Mouse (Mus musculus): ENCODE results near the gene Commd6. TPM values are rescaled to one million over a fixed set of nuclear protein-coding genes. Genes with fewer than 3 reads are reported as not detected.

Gene Commd6
- polyA plus RNA-seq, 1 experiment from 2014 or later = 71.8 TPM

DNA sequence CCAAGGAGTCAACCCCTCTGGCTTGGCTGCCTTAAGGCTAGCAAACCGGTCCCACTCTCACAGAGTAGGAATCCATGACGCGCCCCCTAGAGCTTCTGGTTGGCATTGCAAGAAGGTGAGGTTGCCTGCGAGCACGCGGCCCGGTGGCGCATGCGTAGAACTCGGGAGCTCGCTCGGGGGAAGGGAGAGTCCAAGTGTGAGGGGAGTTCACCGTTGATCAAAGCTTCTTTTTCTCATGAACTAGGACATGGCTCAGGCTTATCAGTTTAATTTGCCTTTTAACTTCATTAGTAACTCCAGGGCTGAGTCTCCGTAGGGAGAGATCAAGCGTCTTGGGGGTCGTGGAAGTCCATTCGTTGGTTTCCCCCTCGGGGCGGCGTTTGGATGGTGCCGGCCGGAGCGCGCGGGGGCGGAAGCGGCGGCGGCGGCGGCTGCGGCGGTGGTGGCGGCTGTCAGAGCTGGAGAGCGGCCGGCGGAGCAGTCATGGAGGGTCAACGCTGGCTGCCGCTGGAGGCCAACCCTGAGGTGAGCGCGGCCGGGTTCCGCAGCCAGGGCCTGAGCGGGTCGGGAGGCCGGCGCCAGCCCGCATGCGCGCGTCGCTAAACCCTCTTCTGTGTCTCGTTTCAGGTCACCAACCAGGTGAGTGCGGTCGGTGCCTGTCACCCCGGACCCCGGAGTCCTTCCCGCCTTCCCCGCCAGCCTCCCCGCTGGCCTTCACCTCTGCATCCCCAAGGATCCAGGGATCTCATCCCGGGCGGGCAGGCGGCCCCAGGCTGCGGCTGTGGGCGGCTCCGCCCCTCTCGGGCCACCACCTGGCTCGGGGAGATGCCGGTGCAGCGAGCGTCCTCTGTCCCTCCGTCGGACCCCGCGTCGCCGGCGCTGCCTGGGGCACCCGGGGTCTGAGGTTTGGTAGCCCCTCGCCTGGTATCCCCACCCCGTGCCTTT lies 13.4 kb upstream of the Commd6 start, which contains the start of gene Uchl3:
Gene Uchl3, plus strand, starts transcription at position 387 of the 945 bp plus-strand sequence.
- Histone ChIP-seq H3K27me3 (no peaks in the 10 kb centered on the region), H3K9ac (peak within 1 kb of the TSS; percentile 90), H3K36me3 (no peaks in the 10 kb centered on the region), H3K9me3 (replicated peaks) (no peaks in the 10 kb centered on the region), H3K4me2 (peak within 1 kb of the TSS; percentile 96), H3K4me1 (replicated peaks) (peaks cover 7% of the 10 kb centered on the region), H3K27ac (peak within 1 kb of the TSS; percentile 64), H3K4me3 (peak within 1 kb of the TSS; percentile 99)
- under 1% methylated on average over 72 of the region's 81 CpGs for whole genome bisulfite sequencing
- ATAC-seq (replicated peaks; ENCODE audit: insufficient number of reproducible peaks, insufficient read depth, low FRiP score, low read depth) = peak; percentile 86

DNA sequence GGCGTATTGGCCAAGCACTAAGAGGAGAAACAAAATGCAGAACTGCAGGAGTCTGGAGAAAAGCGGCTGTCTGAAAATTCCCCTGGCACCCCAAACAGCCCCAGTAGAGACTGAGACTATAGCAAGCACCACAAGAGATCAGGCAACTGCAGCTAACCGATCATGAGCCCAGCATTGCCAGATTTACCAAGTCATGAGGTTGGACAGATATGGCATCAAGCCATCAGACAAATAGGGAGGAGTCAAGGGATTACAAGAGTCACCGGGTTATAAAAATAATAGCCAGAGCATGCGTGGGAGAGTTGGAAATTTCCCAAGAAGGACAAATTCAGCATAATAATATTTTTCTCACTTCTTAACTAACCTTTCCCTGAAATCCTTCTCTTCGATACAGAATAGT lies 12.1 kb upstream of the Commd6 start:
- Histone ChIP-seq H3K9ac (no peak overlapping the region), H3K4me3 (no peak overlapping the region), H3K27ac (no peak overlapping the region), H3K36me3 (no peaks in the 10 kb centered on the region), H3K27me3 (no peaks in the 10 kb centered on the region), H3K9me3 (replicated peaks) (no peaks in the 10 kb centered on the region), H3K4me1 (replicated peaks) (peaks cover 7% of the 10 kb centered on the region), H3K4me2 (no peak overlapping the region)
- no peak for ATAC-seq (replicated peaks; ENCODE audit: insufficient number of reproducible peaks, insufficient read depth, low FRiP score, low read depth)
- WGBS = 75% methylated on average over 6 of the region's 6 CpGs

DNA sequence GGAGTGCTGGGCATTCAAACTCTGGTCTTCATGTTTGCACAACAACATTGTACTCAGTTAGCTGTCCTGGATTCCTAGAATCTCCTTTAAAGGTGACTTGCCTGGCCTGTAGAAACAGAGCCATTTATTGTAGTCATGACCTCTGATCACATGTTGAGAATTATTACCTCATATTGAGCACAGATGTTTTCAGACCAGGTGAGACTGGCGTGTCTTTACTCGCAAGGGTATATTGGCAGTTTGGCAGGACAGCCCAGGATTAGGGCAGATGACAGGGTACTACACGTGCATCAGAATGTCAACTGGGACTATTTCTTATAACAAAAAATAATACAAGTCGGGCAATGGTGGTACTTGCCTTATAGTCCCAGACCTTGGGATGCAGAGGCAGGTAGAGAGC lies 10.1 kb upstream of the Commd6 start:
- no peak for ATAC-seq (replicated peaks; ENCODE audit: insufficient number of reproducible peaks, insufficient read depth, low FRiP score, low read depth)
- H3K9ac ChIP-seq = no peak overlapping the region
- no peaks in the 10 kb centered on the region for H3K27me3 ChIP-seq
- H3K4me1 ChIP-seq (replicated peaks) = peaks cover 7% of the 10 kb centered on the region
- no peak overlapping the region for H3K4me2 ChIP-seq
- no peak overlapping the region for H3K27ac ChIP-seq
- WGBS = 78% methylated on average over 4 of the region's 4 CpGs
- H3K4me3 ChIP-seq = no peak overlapping the region
- H3K36me3 ChIP-seq = no peaks in the 10 kb centered on the region
- H3K9me3 ChIP-seq (replicated peaks) = no peaks in the 10 kb centered on the region

DNA sequence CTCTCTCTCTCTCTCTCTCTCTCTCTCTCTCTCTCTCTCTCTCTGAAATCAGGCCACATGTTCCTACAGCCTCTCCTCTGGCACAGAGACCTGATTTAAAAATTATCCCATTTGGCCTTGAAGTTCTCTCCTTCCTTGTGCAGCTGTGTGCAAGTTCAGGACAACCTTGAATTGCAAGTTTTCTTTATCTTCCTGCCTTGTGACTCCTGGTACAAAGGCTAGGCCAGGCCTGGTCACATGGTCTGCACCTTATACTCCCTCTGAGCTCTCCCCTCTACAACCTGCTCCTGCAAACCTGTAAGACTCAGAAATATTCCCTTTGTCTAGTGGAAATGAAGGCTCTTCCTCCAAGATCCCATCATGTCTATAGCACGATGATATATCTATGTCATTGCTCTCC lies 4.5 kb upstream of the Commd6 start:
- 76% methylated on average over 1 of the region's 1 CpGs for WGBS
- Histone ChIP-seq H3K4me3 (no peak overlapping the region), H3K36me3 (no peaks in the 10 kb centered on the region), H3K27me3 (no peaks in the 10 kb centered on the region), H3K27ac (no peak overlapping the region), H3K9me3 (replicated peaks) (no peaks in the 10 kb centered on the region), H3K9ac (no peak overlapping the region), H3K4me1 (replicated peaks) (0 out of 2 replicates have a peak, but pooled peaks cover 2% of the 10 kb centered on the region), H3K4me2 (no peak overlapping the region)
- ATAC-seq (replicated peaks; ENCODE audit: insufficient number of reproducible peaks, insufficient read depth, low FRiP score, low read depth) = no peak

DNA sequence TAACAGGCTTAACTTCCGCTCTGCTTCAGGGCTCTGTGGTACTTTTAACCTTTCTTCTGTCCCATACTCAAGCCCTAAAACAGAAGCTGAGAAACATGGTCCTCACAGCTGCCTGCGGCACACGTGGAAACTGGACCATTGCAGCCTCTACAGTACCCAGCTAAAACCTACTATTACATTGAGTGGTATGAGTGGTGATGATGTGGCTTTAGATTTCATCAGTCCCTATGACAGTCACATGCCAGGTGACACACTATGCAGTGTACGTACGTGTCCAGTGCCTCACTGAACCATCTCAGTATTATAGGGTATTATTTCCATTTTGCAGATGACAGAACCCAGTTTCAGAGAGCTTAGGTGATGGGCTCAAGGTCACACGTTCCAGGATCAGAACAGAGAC lies 3.1 kb downstream of the Commd6 start:
- no peak overlapping the region for H3K9ac ChIP-seq
- no peak overlapping the region for H3K4me3 ChIP-seq
- peaks cover 4% of the 10 kb centered on the region; the same call in 1 of the 2 replicates for H3K36me3 ChIP-seq
- no peak overlapping the region for H3K4me2 ChIP-seq
- no peak overlapping the region for H3K27ac ChIP-seq
- H3K4me1 ChIP-seq (replicated peaks) = peaks cover 9% of the 10 kb centered on the region
- no peaks in the 10 kb centered on the region for H3K9me3 ChIP-seq (replicated peaks)
- WGBS = 90% methylated on average over 6 of the region's 6 CpGs
- no peaks in the 10 kb centered on the region for H3K27me3 ChIP-seq
- ATAC-seq (replicated peaks; ENCODE audit: insufficient number of reproducible peaks, insufficient read depth, low FRiP score, low read depth) = no peak

DNA sequence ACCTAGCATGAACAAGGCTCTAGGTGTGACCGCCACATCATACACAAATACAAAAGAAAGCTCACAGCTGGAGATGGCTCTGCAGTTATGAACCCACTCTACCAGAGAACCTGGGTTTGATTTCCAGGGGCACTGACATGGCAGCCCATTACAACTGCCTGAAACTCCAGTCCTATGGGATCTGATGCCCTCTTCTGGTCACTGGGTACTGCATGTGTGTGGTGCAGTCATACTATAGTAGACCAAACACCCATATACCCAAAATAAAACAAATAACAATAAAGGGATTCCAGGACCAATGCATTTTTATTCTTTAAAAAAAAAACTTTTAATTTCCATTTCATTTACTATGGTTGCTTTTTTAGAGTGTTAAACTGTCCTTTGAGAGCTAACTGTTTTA lies 4.7 kb downstream of the Commd6 start:
- no peaks in the 10 kb centered on the region for H3K27me3 ChIP-seq
- H3K4me3 ChIP-seq = no peak overlapping the region
- no peak overlapping the region for H3K9ac ChIP-seq
- no peak for ATAC-seq (replicated peaks; ENCODE audit: insufficient number of reproducible peaks, insufficient read depth, low FRiP score, low read depth)
- no peak overlapping the region for H3K27ac ChIP-seq
- peaks cover 4% of the 10 kb centered on the region; the same call in 1 of the 2 replicates for H3K36me3 ChIP-seq
- H3K4me2 ChIP-seq = no peak overlapping the region
- 96% methylated on average over 1 of the region's 1 CpGs for WGBS
- no peaks in the 10 kb centered on the region for H3K9me3 ChIP-seq (replicated peaks)
- H3K4me1 ChIP-seq (replicated peaks) = peaks cover 9% of the 10 kb centered on the region

DNA sequence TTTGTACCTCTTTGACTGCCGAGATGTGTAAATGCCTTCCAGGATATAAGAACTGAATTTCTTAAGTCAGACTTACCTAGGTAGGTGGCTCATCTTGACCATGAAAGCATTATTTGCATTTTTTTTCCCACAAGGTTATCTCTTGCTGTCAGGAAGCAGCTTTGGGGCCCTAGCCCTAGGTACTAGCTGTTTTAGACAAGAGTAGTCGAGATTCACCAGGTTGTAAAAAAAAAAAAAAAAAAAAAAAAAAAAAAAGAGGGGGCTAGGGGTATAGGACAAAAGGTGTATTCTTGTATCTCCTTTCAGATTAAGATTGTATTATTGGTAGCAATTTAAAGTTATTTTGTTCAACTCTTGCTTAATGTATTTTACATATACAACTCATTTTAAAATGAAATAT lies 9.9 kb downstream of the Commd6 start:
- H3K36me3 ChIP-seq = peaks cover 4% of the 10 kb centered on the region; the same call in 1 of the 2 replicates
- 81% methylated on average over 2 of the region's 2 CpGs for WGBS
- no peak for ATAC-seq (replicated peaks; ENCODE audit: insufficient number of reproducible peaks, insufficient read depth, low FRiP score, low read depth)

DNA sequence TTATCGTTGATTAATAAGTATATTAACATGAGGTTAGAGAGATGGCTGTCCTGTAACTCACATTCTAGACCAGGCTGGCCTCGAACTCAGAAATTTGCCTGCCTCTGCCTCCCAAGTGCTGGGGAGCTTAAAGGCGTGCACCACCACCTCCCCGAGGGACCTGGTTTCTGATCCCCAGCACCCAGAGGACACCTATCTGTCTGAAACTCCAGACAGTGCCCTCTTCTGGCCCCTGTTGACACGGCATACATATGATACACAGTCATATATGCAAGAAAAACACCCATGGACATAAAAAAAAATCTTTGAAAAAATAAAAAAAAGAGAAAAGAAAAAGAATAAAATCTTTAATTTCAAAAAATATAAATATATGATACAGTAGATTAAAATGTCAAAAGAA lies 22.8 kb downstream of the Commd6 start:
- H3K9me3 ChIP-seq (replicated peaks) = no peaks in the 10 kb centered on the region
- no peak overlapping the region for H3K27ac ChIP-seq
- no peaks in the 10 kb centered on the region for H3K36me3 ChIP-seq
- H3K4me1 ChIP-seq (replicated peaks) = peaks cover 14% of the 10 kb centered on the region; the same call in 1 of the 2 replicates
- 89% methylated on average over 5 of the region's 5 CpGs for WGBS
- H3K9ac ChIP-seq = no peak overlapping the region
- ATAC-seq (replicated peaks; ENCODE audit: insufficient number of reproducible peaks, insufficient read depth, low FRiP score, low read depth) = no peak
- H3K27me3 ChIP-seq = no peaks in the 10 kb centered on the region
- H3K4me2 ChIP-seq = no peak overlapping the region
- no peak overlapping the region for H3K4me3 ChIP-seq

More for the DNA sequence above, 9.9 kb downstream of the Commd6 start:
- Histone ChIP-seq H3K9me3 (replicated peaks) (no peaks in the 10 kb centered on the region), H3K27me3 (no peaks in the 10 kb centered on the region), H3K27ac (no peak overlapping the region), H3K9ac (no peak overlapping the region), H3K4me3 (no peak overlapping the region), H3K4me2 (no peak overlapping the region), H3K4me1 (replicated peaks) (no peaks in the 10 kb centered on the region)

DNA sequence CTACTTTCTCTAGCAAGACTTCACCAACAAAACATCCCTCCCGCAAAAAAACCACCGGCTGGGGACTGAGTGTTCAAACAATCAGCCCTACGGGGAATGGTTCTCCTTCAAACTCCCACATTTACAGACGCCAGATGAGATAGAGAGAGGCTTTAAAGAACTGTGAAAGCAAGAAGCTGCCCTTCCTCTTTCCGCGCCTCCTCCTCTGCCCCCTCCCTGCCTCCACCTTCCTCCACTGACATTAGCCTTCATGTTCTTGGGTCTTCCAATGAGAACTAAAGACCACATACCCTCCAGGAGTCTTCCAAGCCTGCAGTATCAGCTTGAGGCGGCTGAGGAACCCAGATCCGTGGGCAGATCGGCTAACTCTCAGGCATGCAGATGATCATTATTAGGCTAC lies 24.3 kb downstream of the Commd6 start:
- no peak overlapping the region for H3K4me3 ChIP-seq
- no peak overlapping the region for H3K9ac ChIP-seq
- 62% methylated on average over 9 of the region's 9 CpGs for WGBS
- H3K9me3 ChIP-seq (replicated peaks) = no peaks in the 10 kb centered on the region
- H3K4me2 ChIP-seq = no peak overlapping the region
- ATAC-seq (replicated peaks; ENCODE audit: insufficient number of reproducible peaks, insufficient read depth, low FRiP score, low read depth) = no peak
- H3K27ac ChIP-seq = no peak overlapping the region
- H3K4me1 ChIP-seq (replicated peaks) = peaks cover 14% of the 10 kb centered on the region; the same call in 1 of the 2 replicates
- no peaks in the 10 kb centered on the region for H3K27me3 ChIP-seq
- no peaks in the 10 kb centered on the region for H3K36me3 ChIP-seq

DNA sequence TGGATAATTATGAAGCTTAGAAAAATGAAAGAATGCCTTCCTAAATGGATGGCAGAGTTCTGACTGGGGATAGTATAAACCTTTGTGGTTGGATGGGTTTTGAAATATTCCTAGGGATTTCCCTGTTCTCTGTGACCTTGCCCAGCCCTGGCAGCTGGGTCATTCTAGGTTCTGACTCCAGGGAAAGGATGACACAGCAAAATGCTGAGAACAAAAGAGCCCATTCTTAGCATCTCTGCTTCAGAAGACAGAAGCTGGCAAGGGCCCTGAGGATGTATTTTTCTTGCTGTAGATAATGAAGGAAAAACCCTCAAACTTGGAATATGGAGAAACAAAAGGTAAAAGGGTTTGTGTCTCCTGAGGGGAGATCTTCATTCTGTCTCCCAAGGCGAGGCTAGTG lies 27.3 kb downstream of the Commd6 start:
- no peaks in the 10 kb centered on the region for H3K36me3 ChIP-seq
- no peak overlapping the region for H3K27ac ChIP-seq

DNA sequence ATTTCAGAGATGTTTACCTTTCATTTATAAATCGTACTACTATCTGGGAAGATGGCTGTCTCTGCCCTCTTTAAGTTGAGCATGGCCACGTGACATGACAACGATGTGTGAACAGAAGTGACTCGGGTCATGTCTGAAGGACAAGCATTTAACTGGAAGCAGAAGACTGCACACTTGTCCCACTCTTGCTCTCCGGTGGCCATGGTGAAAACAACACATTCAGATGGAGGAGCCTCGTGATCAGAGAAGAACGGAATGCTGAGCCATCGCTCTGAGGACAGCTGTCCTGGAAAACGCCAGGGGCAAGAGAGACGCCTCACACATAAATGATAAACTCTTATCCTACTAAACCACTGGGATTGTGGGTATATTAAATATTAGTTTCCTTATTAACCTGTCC lies 29.8 kb downstream of the Commd6 start:
- Histone ChIP-seq H3K9ac (no peak overlapping the region), H3K27ac (no peak overlapping the region), H3K4me3 (no peak overlapping the region), H3K9me3 (replicated peaks) (no peaks in the 10 kb centered on the region), H3K4me1 (replicated peaks) (peaks cover 19% of the 10 kb centered on the region; the same call in 1 of the 2 replicates), H3K27me3 (no peaks in the 10 kb centered on the region), H3K36me3 (no peaks in the 10 kb centered on the region), H3K4me2 (no peak overlapping the region)
- WGBS = 40% methylated on average over 10 of the region's 10 CpGs
- no peak for ATAC-seq (replicated peaks; ENCODE audit: insufficient number of reproducible peaks, insufficient read depth, low FRiP score, low read depth)

More for the DNA sequence above, 27.3 kb downstream of the Commd6 start:
- 76% methylated on average over 1 of the region's 1 CpGs for WGBS
- H3K9ac ChIP-seq = no peak overlapping the region
- no peak overlapping the region for H3K4me2 ChIP-seq
- H3K9me3 ChIP-seq (replicated peaks) = no peaks in the 10 kb centered on the region
- H3K4me3 ChIP-seq = no peak overlapping the region
- H3K27me3 ChIP-seq = no peaks in the 10 kb centered on the region
- H3K4me1 ChIP-seq (replicated peaks) = peaks cover 16% of the 10 kb centered on the region; the same call in 1 of the 2 replicates
- no peak for ATAC-seq (replicated peaks; ENCODE audit: insufficient number of reproducible peaks, insufficient read depth, low FRiP score, low read depth)

Measured in heart, embryonic 15.5 days (tissue).